Comparison of ENCODE assay signal across 10 mouse cellular contexts in the genomic region with DNA sequence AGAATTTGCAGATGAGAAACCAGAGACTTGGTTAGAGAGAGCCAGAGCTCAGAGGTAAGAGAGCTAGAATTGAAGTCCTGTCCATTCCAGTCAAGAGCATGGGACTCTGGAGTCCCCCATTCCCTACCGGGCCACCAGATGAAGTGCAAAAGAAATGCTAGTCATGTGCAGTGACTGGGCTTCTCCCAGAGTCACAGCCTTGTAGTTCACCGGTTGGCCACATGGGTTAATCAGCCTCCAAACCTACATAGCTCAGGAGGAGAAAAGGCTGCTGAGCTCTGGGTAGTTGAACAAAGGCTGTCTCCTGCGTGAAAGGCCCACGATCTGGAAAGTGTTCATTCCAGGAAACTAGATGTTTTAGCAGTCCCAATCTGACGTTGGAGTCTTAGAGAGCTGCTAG. TPM values are rescaled to one million over a fixed set of nuclear protein-coding genes. Genes with fewer than 3 reads are reported as not detected.
DNase-seq lines count a peak whose midpoint lies in the region; ATAC-seq and TF ChIP-seq lines count a peak whose summit lies in the region.
"Had no signal": no experiment of that assay in that cellular context is flagged by ENCODE, and none has a peak within 500 bp of the region (broad histone marks: within the 10 kb centered on the region; RNA-seq: fewer than 3 reads in every experiment).

No protein-coding gene starts in this region.

- no peak overlapping the region for H3K9ac ChIP-seq in heart, embryonic 12.5 days
- H3K9ac ChIP-seq in limb, embryonic 11.5 days (ENCODE audit: low read length) = 0 out of 2 replicates have a peak overlapping the region, but pooled peaks have one; percentile 18
- H3K9ac ChIP-seq in stomach, postnatal 0 days (ENCODE audit: low read length) = no peak overlapping the region
- H3K9ac ChIP-seq: limb, embryonic 13.5 days; stomach, embryonic 15.5 days had no signal

- H3K4me3 ChIP-seq in heart, embryonic 12.5 days = no peak overlapping the region
- peak overlapping the region; percentile 55 for H3K4me3 ChIP-seq in E14TG2a.4 (replicated peaks; ENCODE audit: low read length)
- no peak overlapping the region for H3K4me3 ChIP-seq in limb, embryonic 11.5 days (ENCODE audit: low read depth, low read length)
- H3K4me3 ChIP-seq in stomach, postnatal 0 days (ENCODE audit: low read depth, low read length) = no peak overlapping the region
- H3K4me3 ChIP-seq: limb, embryonic 13.5 days; stomach, embryonic 15.5 days had no signal

- peak; percentile 83 for TF ChIP-seq CTCF in E14TG2a.4 (conservative IDR thresholded peaks at IDR 0.05; ENCODE audit: low read length)
- peak; percentile 75 for TF ChIP-seq CTCF in stomach, postnatal 0 days (IDR thresholded peaks at IDR 0.05; ENCODE audit: low read depth)

- 18% methylated on average over 5 of the region's 5 CpGs for WGBS in heart, embryonic 12.5 days
- WGBS in limb, embryonic 11.5 days = 21% methylated on average over 5 of the region's 5 CpGs
- 24% methylated on average over 5 of the region's 5 CpGs for WGBS in stomach, postnatal 0 days

- DNase-seq in heart, postnatal 14 days = peak; percentile 33 to 63
- peak; percentile 56 for DNase-seq in c-Kit-positive CD71-negative TER-119-negative erythroid progenitor cells, embryonic 14.5 days (ENCODE audit: low read depth)
- DNase-seq in limb, embryonic 11.5 days (ENCODE audit: low spot score) = peak; percentile 80
- peak; percentile 64 for DNase-seq in stomach, postnatal 0 days (ENCODE audit: low spot score)
- DNase-seq in MN1 (ENCODE audit: low spot score) = no peak

- no peaks in the 10 kb centered on the region for H3K9me3 ChIP-seq in heart, embryonic 12.5 days (replicated peaks)
- no peaks in the 10 kb centered on the region for H3K9me3 ChIP-seq in E14TG2a.4 (ENCODE audit: low read length)
- no peaks in the 10 kb centered on the region for H3K9me3 ChIP-seq in limb, embryonic 11.5 days (ENCODE audit: control insufficient read depth, low read length)
- no peaks in the 10 kb centered on the region for H3K9me3 ChIP-seq in stomach, postnatal 0 days (ENCODE audit: control insufficient read depth, low read length)
- H3K9me3 ChIP-seq: limb, embryonic 13.5 days; stomach, embryonic 15.5 days had no signal

- H3K36me3 ChIP-seq in heart, embryonic 12.5 days = no peaks in the 10 kb centered on the region
- H3K36me3 ChIP-seq in E14TG2a.4 (ENCODE audit: insufficient read depth, low read length) = no peaks in the 10 kb centered on the region
- no peaks in the 10 kb centered on the region for H3K36me3 ChIP-seq in limb, embryonic 11.5 days (ENCODE audit: control insufficient read depth, insufficient read depth, low read length)
- no peaks in the 10 kb centered on the region for H3K36me3 ChIP-seq in stomach, postnatal 0 days (ENCODE audit: control insufficient read depth, insufficient read depth, low read length)
- H3K36me3 ChIP-seq: limb, embryonic 13.5 days; stomach, embryonic 15.5 days had no signal

- no peak for ATAC-seq in heart, embryonic 12.5 days (ENCODE audit: insufficient number of reproducible peaks, low FRiP score)
- ATAC-seq in granulocyte monocyte progenitor cell, adult 5-6 weeks (replicated peaks; ENCODE audit: poor library complexity, severe bottlenecking) = peak; percentile 79
- ATAC-seq in limb, embryonic 11.5 days (ENCODE audit: insufficient number of reproducible peaks, low FRiP score, low TSS enrichment, low read depth) = no peak
- ATAC-seq in stomach, postnatal 0 days (ENCODE audit: low FRiP score, low TSS enrichment) = peak; percentile 70; the same call in 1 of the 2 replicates

- no peak for TF ChIP-seq EP300 in stomach, postnatal 0 days (optimal IDR thresholded peaks at IDR 0.05)

- no peak overlapping the region for H3K4me2 ChIP-seq in heart, embryonic 12.5 days
- no peak overlapping the region for H3K4me2 ChIP-seq in limb, embryonic 11.5 days (ENCODE audit: low read depth, severe bottlenecking)
- H3K4me2 ChIP-seq in stomach, postnatal 0 days (replicated peaks; ENCODE audit: low read depth) = no peak overlapping the region
- H3K4me2 ChIP-seq: stomach, embryonic 15.5 days had no signal

- intact Hi-C loops in heart, postnatal 14 days (cut with DNase I) = loop anchor here (5.0 kb wide), 3 partner anchors 77 to 432 kb away; no protein-coding TSS in a partner anchor

- H3K4me1 ChIP-seq in heart, embryonic 12.5 days (replicated peaks) = no peaks in the 10 kb centered on the region
- H3K4me1 ChIP-seq in E14TG2a.4 (replicated peaks; ENCODE audit: low read depth, low read length) = peaks cover 65% of the 10 kb centered on the region
- H3K4me1 ChIP-seq in limb, embryonic 11.5 days (ENCODE audit: control insufficient read depth, insufficient read depth, low read length) = no peaks in the 10 kb centered on the region
- H3K4me1 ChIP-seq in stomach, postnatal 0 days (replicated peaks; ENCODE audit: control insufficient read depth, insufficient read depth) = no peaks in the 10 kb centered on the region
- H3K4me1 ChIP-seq: stomach, embryonic 15.5 days had no signal

- H3K27ac ChIP-seq in heart, embryonic 12.5 days (ENCODE audit: poor library complexity, severe bottlenecking) = no peak overlapping the region
- no peak overlapping the region for H3K27ac ChIP-seq in limb, embryonic 11.5 days (replicated peaks; ENCODE audit: low read depth, low read length)
- H3K27ac ChIP-seq in stomach, postnatal 0 days (replicated peaks) = no peak overlapping the region
- H3K27ac ChIP-seq: limb, embryonic 13.5 days; stomach, embryonic 15.5 days had no signal

- peaks cover 9% of the 10 kb centered on the region; the same call in 1 of the 2 replicates for H3K27me3 ChIP-seq in heart, embryonic 12.5 days (replicated peaks)
- H3K27me3 ChIP-seq in E14TG2a.4 (ENCODE audit: insufficient read depth, low read length) = peaks cover 11% of the 10 kb centered on the region
- H3K27me3 ChIP-seq in limb, embryonic 11.5 days (ENCODE audit: control insufficient read depth, insufficient read depth, low read length) = no peaks in the 10 kb centered on the region
- H3K27me3 ChIP-seq in stomach, postnatal 0 days (ENCODE audit: control insufficient read depth, insufficient read depth, low read length) = no peaks in the 10 kb centered on the region; the same call in 1 of the 2 replicates

RNA-seq across cellular contexts. Expression of a gene that starts 24.8 kb away (rescaled TPM):
- total RNA-seq in heart, postnatal 14 days (2021) = 1 to 10 TPM; 9.3 to 9.9 TPM
- 8.3 and 10.5 TPM in 2 replicates for polyA plus RNA-seq in heart, embryonic 12.5 days (2016; fragmentation: Nextera tagmentation; extraction: Ambion mirVana)
- not detected in 2 replicates for total RNA-seq in granulocyte monocyte progenitor cell, adult 5-6 weeks (2014; fragmentation: Nextera tagmentation)
- not detected in 2 replicates for total RNA-seq in granulocyte monocyte progenitor cell, adult 5-6 weeks (2017)
- polyA plus RNA-seq in limb, embryonic 11.5 days (2014; fragmentation: Nextera tagmentation; extraction: Ambion mirVana) = 48.1 and 62.8 TPM in 2 replicates
- 6.8 and 7.4 TPM in 2 replicates for polyA plus RNA-seq in stomach, postnatal 0 days (2015; fragmentation: Nextera tagmentation; extraction: Ambion mirVana)

Comparison
In these comparisons a context has a peak if more than half of its experiments do, and no peak if none do; other contexts are left out.
1. ATAC-seq: peak in granulocyte monocyte progenitor cell, adult 5-6 weeks (single experiment) and stomach, postnatal 0 days (single experiment); none in heart, embryonic 12.5 days (single experiment) and limb, embryonic 11.5 days (single experiment).